Mouse (Mus musculus) liver, embryonic 16.5 days (tissue): ENCODE measurements around the gene Srgn. TPM values are rescaled to one million over a fixed set of nuclear protein-coding genes. Genes with fewer than 3 reads are reported as not detected.

Source experiments
- ATAC-seq: fragments of 200-750 bp; cut with Nextera tagmentation; 2 replicates; pipeline ENCODE4 v1.8.0; 2017; ENCODE audit warnings: low read depth, mild to moderate bottlenecking, moderate number of reproducible peaks, moderate library complexity
- H3K27ac ChIP-seq: fragments of 300-500 bp; sonication (generic); 2 replicates; pipeline ENCODE4 v1.5.1; 2014; ENCODE audit warnings: mild to moderate bottlenecking, low read length
- H3K27me3 ChIP-seq: fragments of 300-500 bp; sonication (generic); 2 replicates; pipeline ENCODE4 v1.6.1; 2014; ENCODE audit warnings: low read depth, low read length, mixed read lengths; ENCODE audit not compliant: control insufficient read depth, insufficient read depth
- H3K36me3 ChIP-seq: fragments of 300-500 bp; sonication (generic); 2 replicates; pipeline ENCODE4 v1.6.1; 2014; ENCODE audit warnings: mild to moderate bottlenecking; ENCODE audit not compliant: control insufficient read depth, insufficient read depth
- H3K4me1 ChIP-seq: fragments of 300-500 bp; sonication (generic); 2 replicates; pipeline ENCODE4 v1.6.1; 2014; ENCODE audit warnings: low read depth, low read length, mixed read lengths; ENCODE audit not compliant: control insufficient read depth
- H3K4me2 ChIP-seq: fragments of 300-500 bp; sonication (generic); 2 replicates; pipeline ENCODE4 v1.6.1; 2014; ENCODE audit warnings: low read depth, low read length, mixed read lengths
- H3K4me3 ChIP-seq: fragments of 300-500 bp; sonication (generic); 2 replicates; pipeline ENCODE4 v1.5.1; 2014; ENCODE audit warnings: low read depth, mild to moderate bottlenecking, low read length
- H3K9ac ChIP-seq: fragments of 300-500 bp; sonication (generic); 2 replicates; pipeline ENCODE4 v1.6.1; 2014; ENCODE audit warnings: low read depth, low read length
- H3K9me3 ChIP-seq: fragments of 300-500 bp; sonication (generic); replicated peaks from 2 replicates; pipeline ENCODE4 v1.6.1; 2016; ENCODE audit warnings: low read length; ENCODE audit not compliant: control insufficient read depth
- WGBS: fragments of 180-500 bp; shearing (Covaris S2); extraction: QIAGEN DNeasy Blood & Tissue Kit; methylation state at CpG from one replicate; pipeline ENCODE4 v1.1.7; 2014; ENCODE audit not compliant: insufficient replicate concordance; 5-methylcytosine and 5-hydroxymethylcytosine counted together
- polyA plus RNA-seq: library from polyadenylated mRNA; unstranded; fragments of >200 nt; fragmentation: Nextera tagmentation; extraction: Ambion mirVana; gene quantifications from 2 replicates; pipeline ENCODE4 v1.2.1, GENCODE M21; 2015

Srgn gene
- polyA plus RNA-seq, 1 experiment from 2014 or later, result 62.1 TPM

- 0 out of 2 replicates have a peak, but pooled peaks have one; percentile 39 for ATAC-seq
- 13% methylated on average over 15 of the region's 16 CpGs for WGBS
- no peaks in the 10 kb centered on the region for H3K9me3 ChIP-seq
- no peak overlapping the region for H3K27ac ChIP-seq
- 0 out of 2 replicates have a peak overlapping the region, but pooled peaks have one; percentile 7 for H3K4me2 ChIP-seq
- no peaks in the 10 kb centered on the region for H3K27me3 ChIP-seq
- H3K9ac ChIP-seq, result 0 out of 2 replicates have a peak overlapping the region, but pooled peaks have one; percentile 18
- H3K36me3 ChIP-seq, result no peaks in the 10 kb centered on the region
- H3K4me1 ChIP-seq, result no peaks in the 10 kb centered on the region
- no peak overlapping the region for H3K4me3 ChIP-seq
These were observed 22.4 kb upstream of the Srgn start for GRCm38 (mm10) chr10:62549523-62550166.

- peaks cover 6% of the 10 kb centered on the region; the same call in 1 of the 2 replicates for H3K4me1 ChIP-seq
- ATAC-seq, result no peak
- no peak overlapping the region for H3K9ac ChIP-seq
- H3K9me3 ChIP-seq, result no peaks in the 10 kb centered on the region
- H3K4me2 ChIP-seq, result no peak overlapping the region
- no peak overlapping the region for H3K27ac ChIP-seq
- H3K27me3 ChIP-seq, result no peaks in the 10 kb centered on the region
- H3K36me3 ChIP-seq, result no peaks in the 10 kb centered on the region
- no peak overlapping the region for H3K4me3 ChIP-seq
- 63% methylated on average over 10 of the region's 10 CpGs for WGBS
These were observed 19.2 kb upstream of the Srgn start for GRCm38 (mm10) chr10:62546441-62546840.

GRCm38 (mm10) chr10:62545759-62546158 is 18.5 kb upstream of the Srgn start:
- H3K9ac ChIP-seq, result no peak overlapping the region
- no peak overlapping the region for H3K4me3 ChIP-seq
- H3K9me3 ChIP-seq, result no peaks in the 10 kb centered on the region
- peaks cover 11% of the 10 kb centered on the region for H3K4me1 ChIP-seq
- H3K27ac ChIP-seq, result no peak overlapping the region
- H3K4me2 ChIP-seq, result no peak overlapping the region
- H3K27me3 ChIP-seq, result no peaks in the 10 kb centered on the region
- H3K36me3 ChIP-seq, result no peaks in the 10 kb centered on the region
- no peak for ATAC-seq

- H3K4me1 ChIP-seq, result peaks cover 14% of the 10 kb centered on the region
- H3K9me3 ChIP-seq, result no peaks in the 10 kb centered on the region
- H3K27ac ChIP-seq, result peak overlapping the region; percentile 71
- WGBS, result 77% methylated on average over 4 of the region's 4 CpGs
- no peak overlapping the region for H3K4me2 ChIP-seq
- H3K9ac ChIP-seq, result no peak overlapping the region
- no peak for ATAC-seq
- H3K27me3 ChIP-seq, result no peaks in the 10 kb centered on the region
- H3K4me3 ChIP-seq, result no peak overlapping the region
- no peaks in the 10 kb centered on the region for H3K36me3 ChIP-seq
These were observed 17.1 kb upstream of the Srgn start for GRCm38 (mm10) chr10:62544316-62544715.

- Histone ChIP-seq H3K4me3 (0 out of 2 replicates have a peak overlapping the region, but pooled peaks have one; percentile 3), H3K27ac (peak overlapping the region; percentile 71), H3K4me1 (peaks cover 14% of the 10 kb centered on the region), H3K36me3 (no peaks in the 10 kb centered on the region), H3K27me3 (no peaks in the 10 kb centered on the region), H3K4me2 (peak overlapping the region; percentile 5; the same call in 1 of the 2 replicates), H3K9me3 (no peaks in the 10 kb centered on the region), H3K9ac (no peak overlapping the region)
- 22% methylated on average over 12 of the region's 12 CpGs for WGBS
- peak; percentile 47 for ATAC-seq
These were observed 16.2 kb upstream of the Srgn start for GRCm38 (mm10) chr10:62543399-62543808.

- WGBS, result 59% methylated on average over 8 of the region's 8 CpGs
These were observed 15.7 kb upstream of the Srgn start for GRCm38 (mm10) chr10:62542928-62543327.

DNA sequence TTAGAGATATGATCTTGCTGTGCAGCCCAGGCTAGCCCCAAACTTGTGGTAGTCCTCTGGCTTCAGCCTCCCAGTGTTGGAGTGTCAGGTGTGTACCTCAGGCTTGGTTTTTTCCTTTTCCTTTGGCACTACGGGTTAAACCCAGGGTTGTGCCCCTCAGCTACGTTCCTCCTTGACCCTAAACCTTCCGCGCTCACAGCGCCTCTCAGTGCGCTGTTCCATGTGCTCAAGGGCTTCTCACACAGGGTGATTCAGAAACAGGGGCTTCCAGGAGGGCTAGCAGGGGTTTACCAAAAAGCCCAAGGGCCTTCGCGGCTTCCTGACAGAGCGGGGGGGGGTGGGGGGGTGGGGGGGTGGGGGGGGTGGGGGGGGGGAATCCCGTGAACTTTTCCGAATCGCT is 15.3 kb upstream of the Srgn start:
- WGBS, result 62% methylated on average over 11 of the region's 12 CpGs
- ATAC-seq, result no peak
- H3K4me3 ChIP-seq, result no peak overlapping the region

More at GRCm38 (mm10) chr10:62542928-62543327, 15.7 kb upstream of the Srgn start:
- no peak overlapping the region for H3K9ac ChIP-seq
- H3K4me1 ChIP-seq, result peaks cover 14% of the 10 kb centered on the region
- H3K4me2 ChIP-seq, result peak overlapping the region; percentile 5; the same call in 1 of the 2 replicates
- H3K27me3 ChIP-seq, result no peaks in the 10 kb centered on the region
- H3K4me3 ChIP-seq, result 0 out of 2 replicates have a peak overlapping the region, but pooled peaks have one; percentile 3
- H3K9me3 ChIP-seq, result no peaks in the 10 kb centered on the region
- ATAC-seq, result no peak
- no peaks in the 10 kb centered on the region for H3K36me3 ChIP-seq
- H3K27ac ChIP-seq, result peak overlapping the region; percentile 71

DNA sequence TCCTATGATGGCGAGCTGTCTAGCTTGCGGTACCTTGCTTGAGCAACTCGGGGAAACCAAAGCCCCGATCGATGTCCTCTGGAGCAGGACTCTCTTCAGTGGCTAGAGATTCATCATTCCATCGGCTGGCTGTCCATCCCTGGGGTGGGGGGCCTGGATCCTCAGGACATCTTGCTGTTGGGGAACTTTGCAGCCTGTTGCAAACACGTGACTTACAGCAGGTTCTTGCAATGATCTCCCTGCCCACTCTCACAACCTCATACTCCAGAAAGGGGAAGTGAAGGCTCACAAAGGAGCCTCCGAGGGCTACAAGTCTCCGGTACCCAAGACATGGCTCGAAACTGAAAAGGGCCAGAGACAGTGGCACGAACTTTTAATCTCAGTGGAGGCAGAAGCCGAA is 14.2 kb upstream of the Srgn start:
- ATAC-seq, result no peak
- WGBS, result 53% methylated on average over 12 of the region's 12 CpGs
- H3K4me2 ChIP-seq, result no peak overlapping the region

More for the DNA sequence above, 15.3 kb upstream of the Srgn start:
- Histone ChIP-seq H3K4me2 (no peak overlapping the region), H3K36me3 (no peaks in the 10 kb centered on the region), H3K4me1 (peaks cover 14% of the 10 kb centered on the region), H3K27me3 (no peaks in the 10 kb centered on the region), H3K27ac (0 out of 2 replicates have a peak overlapping the region, but pooled peaks have one; percentile 19), H3K9me3 (no peaks in the 10 kb centered on the region), H3K9ac (no peak overlapping the region)

DNA sequence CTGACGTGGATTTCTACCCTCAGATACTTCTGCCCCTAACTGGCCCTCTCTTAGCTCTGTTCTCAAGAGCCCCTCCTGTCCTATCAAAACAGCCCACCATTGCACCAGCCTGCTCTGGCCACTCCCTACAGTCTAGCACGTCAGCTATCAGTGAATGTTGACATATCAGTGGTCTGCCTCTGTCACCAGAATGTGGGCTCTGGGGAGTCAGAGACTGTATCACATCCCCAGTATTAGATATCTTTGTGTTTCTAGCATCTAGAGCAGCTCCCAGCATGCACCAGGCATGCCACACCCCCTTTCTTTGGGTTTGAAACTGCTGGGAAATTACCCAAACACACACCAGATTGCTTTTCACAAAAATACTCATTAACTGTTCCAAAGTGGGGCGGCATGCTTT is 13.5 kb upstream of the Srgn start:
- Histone ChIP-seq H3K9me3 (no peaks in the 10 kb centered on the region), H3K36me3 (no peaks in the 10 kb centered on the region), H3K27me3 (no peaks in the 10 kb centered on the region), H3K27ac (no peak overlapping the region), H3K4me3 (no peak overlapping the region), H3K9ac (no peak overlapping the region), H3K4me1 (peaks cover 14% of the 10 kb centered on the region), H3K4me2 (no peak overlapping the region)
- ATAC-seq, result peak; percentile 75
- WGBS, result 32% methylated on average over 3 of the region's 3 CpGs

More for the DNA sequence above, 14.2 kb upstream of the Srgn start:
- H3K9ac ChIP-seq, result no peak overlapping the region
- H3K4me1 ChIP-seq, result peaks cover 14% of the 10 kb centered on the region
- H3K27me3 ChIP-seq, result no peaks in the 10 kb centered on the region
- H3K9me3 ChIP-seq, result no peaks in the 10 kb centered on the region
- no peak overlapping the region for H3K4me3 ChIP-seq
- H3K36me3 ChIP-seq, result no peaks in the 10 kb centered on the region
- H3K27ac ChIP-seq, result peak overlapping the region; percentile 68
